Comparison of ENCODE assay signal across 10 mouse cellular contexts in the genomic region with DNA sequence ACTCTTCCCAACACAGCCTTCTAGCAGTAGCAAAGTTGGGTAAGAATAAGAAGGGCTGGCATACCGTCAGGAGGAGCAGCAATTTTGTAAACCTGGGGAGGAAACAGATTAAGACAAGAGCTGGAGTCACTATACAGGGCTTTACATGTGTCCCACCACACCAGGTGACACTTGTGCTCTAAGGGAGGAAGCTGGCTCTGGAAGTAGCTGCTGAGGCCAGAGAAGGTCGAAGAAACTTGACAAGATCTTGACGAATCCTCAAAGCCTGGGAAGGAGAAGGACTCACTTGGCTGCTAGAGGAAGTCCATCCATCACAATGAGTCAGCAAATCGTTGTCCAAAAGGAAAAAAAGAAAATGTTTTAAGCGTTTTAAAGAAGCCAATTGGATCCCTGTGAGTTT. TPM values are rescaled to one million over a fixed set of nuclear protein-coding genes. Genes with fewer than 3 reads are reported as not detected.
DNase-seq lines count a peak whose midpoint lies in the region; ATAC-seq lines count a peak whose summit lies in the region.
"Had no signal": no experiment of that assay in that cellular context is flagged by ENCODE, and none has a peak within 500 bp of the region (broad histone marks: within the 10 kb centered on the region; RNA-seq: fewer than 3 reads in every experiment).

No protein-coding gene starts in this region.

- no peak for ATAC-seq in erythroblast, adult 5-6 weeks (replicated peaks; ENCODE audit: low FRiP score, poor library complexity, severe bottlenecking)
- ATAC-seq in liver, embryonic 11.5 days (replicated peaks; ENCODE audit: low FRiP score) = no peak
- no peak for ATAC-seq in intestine, embryonic 15.5 days

- H3K27me3 ChIP-seq in erythroblast, embryonic 14.5 days (ENCODE audit: control insufficient read depth) = peaks cover 3% of the 10 kb centered on the region; the same call in 1 of the 2 replicates
- 0 out of 2 replicates have a peak, but pooled peaks cover under 1% of the 10 kb centered on the region for H3K27me3 ChIP-seq in liver, embryonic 11.5 days (replicated peaks; ENCODE audit: control insufficient read depth, insufficient read depth, low read length)
- no peaks in the 10 kb centered on the region for H3K27me3 ChIP-seq in intestine, embryonic 15.5 days (replicated peaks)

- no peaks in the 10 kb centered on the region for H3K9me3 ChIP-seq in erythroblast, embryonic 14.5 days (ENCODE audit: control insufficient read depth, low read length)
- H3K9me3 ChIP-seq in liver, embryonic 11.5 days (ENCODE audit: control insufficient read depth, low read length) = no peaks in the 10 kb centered on the region
- H3K9me3 ChIP-seq in intestine, embryonic 15.5 days = no peaks in the 10 kb centered on the region

- peak overlapping the region; percentile 64 for H3K27ac ChIP-seq in liver, embryonic 11.5 days (ENCODE audit: low read depth, low read length)
- no peak overlapping the region for H3K27ac ChIP-seq in intestine, embryonic 15.5 days

- peaks cover 58% of the 10 kb centered on the region for H3K4me1 ChIP-seq in erythroblast, embryonic 14.5 days (ENCODE audit: control insufficient read depth)
- H3K4me1 ChIP-seq in liver, embryonic 11.5 days (replicated peaks; ENCODE audit: control insufficient read depth, insufficient read depth, low read length) = peaks cover 32% of the 10 kb centered on the region
- peaks cover 23% of the 10 kb centered on the region for H3K4me1 ChIP-seq in intestine, embryonic 15.5 days (replicated peaks)

- peak overlapping the region; percentile 81; the same call in 1 of the 2 replicates for H3K9ac ChIP-seq in liver, embryonic 11.5 days (ENCODE audit: low read depth, low read length)
- no peak overlapping the region for H3K9ac ChIP-seq in intestine, embryonic 15.5 days

- H3K36me3 ChIP-seq in erythroblast, embryonic 14.5 days (ENCODE audit: control insufficient read depth) = peaks cover 21% of the 10 kb centered on the region
- peaks cover 8% of the 10 kb centered on the region; the same call in 1 of the 2 replicates for H3K36me3 ChIP-seq in liver, embryonic 11.5 days (ENCODE audit: control insufficient read depth, insufficient read depth, low read length)
- H3K36me3 ChIP-seq in intestine, embryonic 15.5 days = peaks cover 4% of the 10 kb centered on the region; the same call in 1 of the 2 replicates

- peak overlapping the region; percentile 99 for H3K4me2 ChIP-seq in liver, embryonic 11.5 days
- H3K4me2 ChIP-seq in intestine, embryonic 15.5 days (replicated peaks) = 0 out of 2 replicates have a peak overlapping the region, but pooled peaks have one; percentile 97

- WGBS in liver, embryonic 11.5 days = 43% methylated on average over 5 of the region's 5 CpGs
- WGBS in intestine, embryonic 15.5 days = 66% methylated on average over 5 of the region's 5 CpGs

- no peak for DNase-seq in liver, embryonic 11.5 days (ENCODE audit: low spot score)
- no peak for DNase-seq in liver
- peak; percentile 9 for DNase-seq in naive thymus-derived CD4-positive, alpha-beta T cell, adult 2 months (ENCODE audit: low read depth)
- no peak for DNase-seq in yolk sac, embryonic 10.5 days (ENCODE audit: low spot score)
- no peak for DNase-seq in kidney, postnatal 4 days
- DNase-seq: cerebellum, adult 2 months; lung, postnatal 14 days had no signal

- peak overlapping the region; percentile 75 for H3K4me3 ChIP-seq in erythroblast, embryonic 14.5 days (replicated peaks)
- H3K4me3 ChIP-seq in liver, embryonic 11.5 days (ENCODE audit: low read depth, low read length) = peak overlapping the region; percentile 86
- H3K4me3 ChIP-seq in intestine, embryonic 15.5 days (replicated peaks) = no peak overlapping the region

RNA-seq across cellular contexts. Expression of a gene that starts 1.6 kb away (rescaled TPM):
- 3.5 and 3.8 TPM in 2 replicates for polyA plus RNA-seq in erythroblast, embryonic 14.5 days (2012)
- total RNA-seq in erythroblast, adult 5-6 weeks (2015; ENCODE audit: low replicate concordance) = 8.5 and 14.2 TPM in 2 replicates
- total RNA-seq in erythroblast, adult 5-6 weeks (2017; ENCODE audit: low replicate concordance) = 3.2 and 4.0 TPM in 2 replicates
- polyA plus RNA-seq in liver, embryonic 11.5 days (2014; fragmentation: Nextera tagmentation; extraction: Ambion mirVana) = 42.7 and 44.2 TPM in 2 replicates
- 34.9 and 39.3 TPM in 2 replicates for polyA plus RNA-seq in intestine, embryonic 15.5 days (2015; fragmentation: Nextera tagmentation; extraction: Ambion mirVana)

RNA-seq across cellular contexts. Expression of a gene that starts 13.2 kb away (rescaled TPM):
- 4.5 and 4.9 TPM in 2 replicates for polyA plus RNA-seq in erythroblast, embryonic 14.5 days (2012)
- total RNA-seq in erythroblast, adult 5-6 weeks (2015; ENCODE audit: low replicate concordance) = 9.6 TPM in 1 of 2 replicates, not detected in the other
- total RNA-seq in erythroblast, adult 5-6 weeks (2017; ENCODE audit: low replicate concordance) = 0.85 and 1.3 TPM in 2 replicates
- polyA plus RNA-seq in liver, embryonic 11.5 days (2014; fragmentation: Nextera tagmentation; extraction: Ambion mirVana) = 0.74 and 1.2 TPM in 2 replicates
- polyA plus RNA-seq in intestine, embryonic 15.5 days (2015; fragmentation: Nextera tagmentation; extraction: Ambion mirVana) = 6.3 TPM in 2 replicates

RNA-seq across cellular contexts. Expression of a gene that starts 24.6 kb away (rescaled TPM):
- 0.31 and 0.65 TPM in 2 replicates for polyA plus RNA-seq in erythroblast, embryonic 14.5 days (2012)
- total RNA-seq in erythroblast, adult 5-6 weeks (2015; ENCODE audit: low replicate concordance) = 0.96 and 2.9 TPM in 2 replicates
- total RNA-seq in erythroblast, adult 5-6 weeks (2017; ENCODE audit: low replicate concordance) = 0.51 and 1.5 TPM in 2 replicates
- 21.9 and 23.1 TPM in 2 replicates for polyA plus RNA-seq in liver, embryonic 11.5 days (2014; fragmentation: Nextera tagmentation; extraction: Ambion mirVana)
- polyA plus RNA-seq in intestine, embryonic 15.5 days (2015; fragmentation: Nextera tagmentation; extraction: Ambion mirVana) = 17.1 and 18.3 TPM in 2 replicates

RNA-seq across cellular contexts. Expression of a gene that starts 29.3 kb away (rescaled TPM):
- polyA plus RNA-seq in erythroblast, embryonic 14.5 days (2012) = 37.5 and 76.2 TPM in 2 replicates
- 214 and 246 TPM in 2 replicates for total RNA-seq in erythroblast, adult 5-6 weeks (2015; ENCODE audit: low replicate concordance)
- total RNA-seq in erythroblast, adult 5-6 weeks (2017; ENCODE audit: low replicate concordance) = 60.4 and 72.2 TPM in 2 replicates
- polyA plus RNA-seq in liver, embryonic 11.5 days (2014; fragmentation: Nextera tagmentation; extraction: Ambion mirVana) = 212 and 229 TPM in 2 replicates
- polyA plus RNA-seq in intestine, embryonic 15.5 days (2015; fragmentation: Nextera tagmentation; extraction: Ambion mirVana) = 239 and 288 TPM in 2 replicates

RNA-seq across cellular contexts. Expression of a gene that starts 33.1 kb away (rescaled TPM):
- polyA plus RNA-seq in erythroblast, embryonic 14.5 days (2012) = 0.23 and 0.25 TPM in 2 replicates
- total RNA-seq in erythroblast, adult 5-6 weeks (2015; ENCODE audit: low replicate concordance) = 0.19 TPM in 1 of 2 replicates, not detected in the other
- total RNA-seq in erythroblast, adult 5-6 weeks (2017; ENCODE audit: low replicate concordance) = 0.14 TPM in 1 of 2 replicates, not detected in the other
- 9.3 and 10.5 TPM in 2 replicates for polyA plus RNA-seq in liver, embryonic 11.5 days (2014; fragmentation: Nextera tagmentation; extraction: Ambion mirVana)
- polyA plus RNA-seq in intestine, embryonic 15.5 days (2015; fragmentation: Nextera tagmentation; extraction: Ambion mirVana) = 14.0 and 15.6 TPM in 2 replicates

Comparison
In these comparisons a context has a peak if more than half of its experiments do, and no peak if none do; other contexts are left out.
1. RNA of a gene that starts 24.6 kb away (polyA plus RNA-seq): 21.9 to 23.1 TPM in liver, embryonic 11.5 days and 17.1 to 18.3 TPM in intestine, embryonic 15.5 days; 0.31 to 0.65 TPM in erythroblast, embryonic 14.5 days; every median in the first group is over 10 times any median in the second.